Mouse (Mus musculus) left cerebral cortex, adult 8-10 months (tissue): ENCODE measurements around the gene Pcsk6. TPM values are rescaled to one million over a fixed set of nuclear protein-coding genes. Genes with fewer than 3 reads are reported as not detected.
"Not testable (repeated sequence)": the region's sequence is repeated elsewhere in the genome, so short reads cannot be mapped to it uniquely, and the experiment has no call there.

Source experiments
- DNase-seq, 2 experiments: peaks; one replicate each; pipeline ENCODE4 v3.0.0; 2022; ENCODE audit warnings: low spot score in 2 of 2
- total RNA-seq, 4 experiments: library from RNA; stranded (reverse); gene quantifications; 2 replicates each; pipeline ENCODE4 v1.2.4; 2022

Pcsk6 gene
- total RNA-seq, 4 experiments from 2014 or later: 12.7 to 16.1 (median 15.1) TPM

- not testable (repeated sequence) for DNase-seq
Measured at GRCm38 (mm10) chr7:65934238-65934970, 72.9 kb downstream of the Pcsk6 start.

GRCm38 (mm10) chr7:65935211-65935610 lies 73.7 kb downstream of the Pcsk6 start:
- DNase-seq: no peak

- no peak for DNase-seq
Measured at GRCm38 (mm10) chr7:65940988-65941387, 79.5 kb downstream of the Pcsk6 start.

GRCm38 (mm10) chr7:65945342-65945993 lies 83.9 kb downstream of the Pcsk6 start:
- DNase-seq: no peak

- no peak for DNase-seq
Measured at GRCm38 (mm10) chr7:65946397-65946796, 84.9 kb downstream of the Pcsk6 start.

DNA sequence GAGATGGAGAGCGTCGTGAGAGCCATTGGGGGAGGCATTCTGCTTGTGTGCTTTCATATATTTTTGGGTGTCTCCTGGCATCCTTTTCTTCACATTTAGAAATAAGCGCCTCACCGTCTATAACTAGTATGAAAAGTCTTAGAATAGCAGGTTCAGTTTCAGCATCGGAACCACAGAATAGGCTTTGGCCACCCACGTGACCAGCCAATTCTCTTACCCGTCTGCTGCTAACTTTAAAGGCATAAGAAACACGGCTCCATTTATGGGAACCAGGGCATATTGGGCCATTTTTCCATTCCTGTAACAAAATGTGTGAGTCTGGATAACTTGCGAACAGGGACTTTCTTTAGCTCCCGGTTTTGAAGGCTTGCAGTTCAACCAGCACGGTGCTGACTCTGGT lies 87.4 kb downstream of the Pcsk6 start:
- DNase-seq: no peak

DNA sequence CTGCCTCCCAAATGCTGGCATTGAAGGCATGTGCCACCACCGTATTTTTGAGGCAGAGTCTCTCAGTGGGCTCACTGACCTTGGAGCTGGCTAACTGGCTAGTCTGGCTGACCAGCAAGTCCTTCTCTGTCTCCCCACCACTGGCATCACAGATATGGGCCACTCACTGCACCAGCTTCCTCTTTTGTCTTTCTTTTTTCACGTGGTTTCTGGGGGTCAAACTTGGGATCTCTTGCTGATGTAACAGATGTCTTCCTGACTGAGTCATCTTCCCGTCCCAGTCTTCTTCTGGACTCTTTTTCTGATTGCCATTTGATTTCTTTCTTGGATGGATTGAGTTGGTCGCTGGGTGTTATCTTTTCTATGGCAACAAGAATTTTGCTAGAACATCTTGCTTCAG lies 93.0 kb downstream of the Pcsk6 start:
- no peak for DNase-seq

DNA sequence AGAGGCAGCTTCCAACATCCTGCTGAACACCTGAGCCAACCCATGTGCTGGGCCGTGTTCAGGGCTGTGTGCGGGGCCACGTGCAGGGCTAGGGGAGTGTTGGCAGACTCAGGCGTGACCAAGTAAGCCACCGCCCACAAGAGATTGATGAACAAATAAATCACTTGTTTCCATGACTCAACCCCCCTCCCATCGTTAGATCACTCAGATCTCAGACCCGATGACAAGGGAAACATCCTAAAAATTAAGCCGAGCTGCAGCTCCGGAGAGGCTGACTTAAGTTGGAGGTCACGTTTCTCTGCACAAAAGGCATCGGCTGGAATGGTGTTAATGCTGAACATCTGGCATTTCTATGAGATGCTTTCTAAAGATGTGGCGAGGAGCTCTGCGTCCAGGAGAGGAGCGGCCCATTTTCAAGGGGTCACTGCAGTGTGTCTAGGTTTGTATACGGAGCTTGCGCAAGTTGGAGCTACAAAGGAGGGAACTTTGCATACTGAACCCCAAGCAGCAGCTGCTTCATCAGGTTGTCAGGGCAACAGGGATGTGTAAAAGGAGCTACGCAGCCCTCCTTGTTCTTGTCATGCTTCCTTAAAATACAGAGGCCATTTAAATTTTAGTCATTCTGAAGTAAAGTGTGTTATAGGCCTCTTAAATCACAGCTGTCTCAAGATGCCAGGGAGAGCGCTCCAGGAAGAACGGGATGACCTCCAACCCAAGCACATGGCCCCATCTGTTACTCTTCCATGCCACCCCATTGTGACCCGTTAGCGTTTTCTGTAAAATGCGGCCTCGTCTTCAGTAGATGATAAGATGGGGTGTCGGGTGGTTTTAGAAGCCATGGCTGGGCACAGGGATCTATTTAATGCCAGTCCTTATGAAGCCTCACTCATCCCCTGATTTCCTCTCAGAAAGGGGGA lies 94.0 kb downstream of the Pcsk6 start:
- DNase-seq: peak; percentile 5 to 31

DNA sequence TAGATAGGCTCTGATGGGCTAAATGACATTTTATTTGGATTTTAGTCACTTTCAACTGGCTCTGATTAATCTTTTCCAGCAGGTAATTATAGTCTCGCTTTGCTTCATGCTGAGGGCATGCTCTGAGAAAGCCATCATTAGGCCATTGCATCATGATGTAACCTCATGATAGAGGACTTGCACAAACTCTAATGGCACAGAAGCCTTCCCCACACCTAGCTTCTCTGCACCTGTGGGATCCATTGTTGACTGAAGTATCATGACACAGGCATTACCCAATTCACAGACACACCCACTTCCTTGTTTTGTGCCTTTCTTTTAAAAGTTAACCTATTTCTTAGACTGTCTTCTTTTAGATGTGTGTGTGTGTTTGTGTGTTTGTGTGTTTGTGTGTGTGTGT lies 95.7 kb downstream of the Pcsk6 start:
- DNase-seq: no peak

DNA sequence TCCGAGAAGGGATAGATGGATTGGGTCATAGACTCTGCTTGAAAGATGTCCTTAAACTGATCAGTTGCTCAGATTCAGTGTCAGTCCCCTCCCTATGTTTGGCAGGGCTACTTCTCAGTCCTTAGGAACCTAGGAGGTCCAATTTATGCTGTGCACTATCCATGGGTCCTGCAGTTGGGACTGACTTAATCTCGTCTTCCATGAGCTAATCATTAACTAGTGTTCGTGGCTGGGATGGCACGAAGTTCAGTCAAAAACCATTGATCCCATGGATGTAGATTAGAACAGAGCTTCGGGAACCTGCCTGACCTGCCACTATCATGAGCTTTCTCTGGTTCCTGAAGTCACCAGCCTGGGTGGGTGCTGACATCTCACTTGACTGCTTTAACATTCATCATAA lies 96.6 kb downstream of the Pcsk6 start:
- DNase-seq: no peak

DNA sequence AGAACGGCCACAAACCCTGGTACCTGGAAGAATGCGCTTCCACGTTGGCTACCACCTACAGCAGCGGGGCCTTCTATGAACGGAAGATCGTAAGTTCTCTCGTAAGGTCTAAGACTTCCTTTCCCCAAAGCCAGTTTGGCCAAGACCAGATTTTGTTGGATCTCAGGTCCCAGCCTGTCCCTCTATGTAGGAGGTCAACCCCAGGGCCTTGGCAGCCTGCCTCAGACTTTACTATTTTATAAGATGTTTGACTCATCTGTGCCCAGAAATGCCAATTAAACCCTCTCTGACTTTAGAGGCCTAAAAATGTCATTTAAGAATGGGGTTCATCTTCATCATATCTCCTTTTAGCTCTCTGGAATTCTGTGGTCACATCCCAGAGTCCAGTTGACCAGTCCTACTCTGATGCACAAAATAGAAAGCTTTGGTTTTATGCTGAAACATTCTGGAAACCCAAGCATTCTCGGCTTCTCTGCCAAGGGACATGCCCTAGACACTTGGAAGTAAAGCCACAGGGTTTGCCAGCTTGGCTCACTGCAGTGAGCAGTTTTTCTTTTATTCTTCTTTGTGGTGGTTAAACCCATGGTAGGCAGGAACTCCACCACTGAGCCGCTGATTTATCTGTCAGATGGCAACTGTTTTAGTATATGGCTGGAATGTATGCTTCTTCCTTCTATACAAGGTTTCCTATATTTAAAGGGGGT lies 97.8 kb downstream of the Pcsk6 start:
- DNase-seq: no peak

- no peak for DNase-seq
Measured at GRCm38 (mm10) chr7:65962611-65963010, 101.1 kb downstream of the Pcsk6 start.

DNA sequence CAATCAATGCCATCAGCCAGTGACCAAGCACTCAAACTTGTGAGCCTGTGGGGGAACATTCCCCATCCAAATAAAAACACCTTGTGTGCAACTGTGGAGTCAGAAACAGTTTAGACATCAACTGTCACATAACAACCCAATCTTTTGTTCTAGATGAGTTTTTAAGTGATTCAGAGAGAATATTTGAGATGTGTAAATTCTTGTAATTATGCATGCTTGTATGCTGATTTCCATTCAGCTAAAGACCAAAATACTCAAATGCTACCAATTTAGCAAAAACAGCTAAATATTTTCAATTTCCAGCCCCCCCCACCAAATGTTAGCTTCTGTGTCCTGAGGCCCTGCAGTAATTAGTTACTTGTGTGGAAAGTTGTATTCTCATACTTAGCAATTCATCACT lies 102.9 kb downstream of the Pcsk6 start:
- DNase-seq: no peak

GRCm38 (mm10) chr7:65971301-65971700 lies 109.8 kb downstream of the Pcsk6 start:
- no peak for DNase-seq

- no peak for DNase-seq
Measured at GRCm38 (mm10) chr7:65977286-65977685, 115.8 kb downstream of the Pcsk6 start.

- DNase-seq: no peak
Measured at GRCm38 (mm10) chr7:65977977-65978376, 116.4 kb downstream of the Pcsk6 start.

DNA sequence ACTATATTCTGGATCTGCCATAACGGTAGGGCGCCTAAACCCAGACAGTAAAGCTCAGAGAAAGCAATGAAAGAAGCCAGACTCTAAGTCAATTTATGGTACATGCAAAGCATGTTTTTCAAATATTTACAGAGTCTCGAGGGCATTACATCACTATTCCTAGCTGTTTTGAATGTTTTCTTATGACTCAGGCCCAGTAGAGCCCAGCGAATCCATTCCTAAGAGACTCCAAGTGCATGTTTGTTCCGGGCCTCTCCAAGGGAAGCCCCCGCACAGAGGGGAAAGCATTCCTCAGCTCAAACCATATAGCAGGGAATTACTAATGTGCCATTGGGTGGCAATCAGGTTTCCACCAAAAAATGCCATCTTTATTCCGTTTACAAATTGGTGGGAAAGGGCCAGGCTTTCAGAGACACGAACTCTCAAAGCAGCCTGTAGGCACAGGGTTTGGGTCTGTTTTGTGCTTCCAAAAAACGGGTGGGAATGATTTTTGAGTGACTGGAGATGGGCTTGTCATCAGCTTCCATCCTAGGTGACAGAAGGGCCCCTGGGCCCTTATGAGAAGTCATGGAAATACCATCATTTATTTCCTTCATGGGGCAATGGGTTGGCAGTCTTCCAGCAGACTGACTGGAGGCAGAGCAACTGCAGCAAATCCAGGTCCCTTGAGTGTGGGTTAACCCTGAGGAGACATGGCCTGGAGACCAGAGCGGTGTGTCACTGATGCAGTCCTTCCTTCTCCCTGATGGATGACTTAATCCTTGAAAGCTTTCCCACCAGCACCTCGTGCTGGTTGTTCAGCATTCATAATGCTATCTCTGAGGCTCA lies 117.7 kb downstream of the Pcsk6 start:
- no peak for DNase-seq

GRCm38 (mm10) chr7:65980000-65980399 lies 118.5 kb downstream of the Pcsk6 start:
- no peak for DNase-seq

DNA sequence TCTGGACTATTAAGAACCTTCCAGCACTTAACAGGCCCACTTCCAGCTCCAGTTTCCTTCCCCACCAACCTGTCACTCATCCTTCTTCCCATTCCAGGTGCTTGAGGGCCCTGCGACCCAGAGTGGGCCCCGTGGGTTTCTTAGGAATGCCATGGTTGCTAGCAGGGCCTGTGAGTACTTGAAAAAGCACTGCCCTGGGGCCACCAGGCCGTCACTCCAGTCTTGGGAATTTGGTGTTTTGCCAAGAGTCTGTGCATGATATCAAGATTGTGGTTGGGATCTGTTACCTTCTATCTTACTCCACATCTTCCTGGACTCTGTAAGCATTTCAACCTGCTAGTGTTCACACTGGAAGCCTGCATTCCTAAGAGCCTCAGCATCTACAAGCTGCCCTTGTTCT lies 120.5 kb downstream of the Pcsk6 start:
- DNase-seq: no peak

- DNase-seq: no peak
Measured at GRCm38 (mm10) chr7:65988249-65988648, 126.7 kb downstream of the Pcsk6 start.

DNA sequence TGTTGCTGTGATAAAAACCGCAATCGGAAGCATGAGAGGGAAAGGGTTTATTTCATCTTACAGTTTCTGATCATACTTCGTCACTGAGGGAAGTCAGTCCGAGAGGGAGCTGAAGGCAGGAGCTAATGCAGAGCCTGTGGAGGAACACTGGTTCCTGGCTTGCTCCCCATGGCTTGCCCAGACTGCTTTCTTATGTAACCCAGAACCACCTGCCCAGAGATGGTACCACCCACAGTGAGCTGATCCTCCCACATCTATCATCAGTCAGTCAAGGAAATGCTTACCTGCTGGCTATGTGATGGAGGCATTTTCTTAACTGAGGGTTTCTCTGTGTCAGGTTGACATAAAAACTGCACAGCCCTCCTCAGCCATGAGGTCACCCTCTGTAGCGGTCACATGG lies 127.2 kb downstream of the Pcsk6 start:
- no peak for DNase-seq
